Mouse (Mus musculus) ES-Bruce4 (cell line): ENCODE results near the gene Scube1.

Experiments used
- CTCF ChIP-seq: IDR thresholded peaks from one replicate; pipeline ENCODE4 v1.8.1; 2011; ENCODE audit warnings: low read depth, low read length
- EP300 ChIP-seq: IDR thresholded peaks from 2 replicates; pipeline ENCODE4 v1.6.1; 2011; ENCODE audit warnings: low read depth, low read length; ENCODE audit not compliant: insufficient read depth
- POLR2A ChIP-seq: IDR thresholded peaks from one replicate; pipeline ENCODE4 v1.8.1; 2011; ENCODE audit warnings: low read length; ENCODE audit not compliant: insufficient read depth

GRCm38 (mm10) chr15:83582931-83583330 lies 141.9 kb downstream of the Scube1 start:
- no peak for TF ChIP-seq CTCF
- TF ChIP-seq POLR2A: no peak
- no peak for TF ChIP-seq EP300
